Mouse (Mus musculus) liver, embryonic 15.5 days (tissue): ENCODE results near the gene Fbxo28. TPM values are rescaled to one million over a fixed set of nuclear protein-coding genes. Genes with fewer than 3 reads are reported as not detected.

Experiments
- ATAC-seq: fragments of 200-750 bp; cut with Nextera tagmentation; 2 replicates; pipeline ENCODE4 v1.8.0; 2017; ENCODE audit warnings: moderate number of reproducible peaks, mild to moderate bottlenecking, moderate library complexity; ENCODE audit not compliant: insufficient read depth
- H3K27ac ChIP-seq: fragments of 300-500 bp; sonication (generic); replicated peaks from 2 replicates; pipeline ENCODE4 v1.5.1; 2015; ENCODE audit warnings: mild to moderate bottlenecking, inconsistent platforms
- H3K27me3 ChIP-seq: fragments of 300-500 bp; sonication (generic); 2 replicates; pipeline ENCODE4 v1.6.1; 2015; ENCODE audit warnings: mild to moderate bottlenecking, inconsistent platforms
- H3K36me3 ChIP-seq: fragments of 300-500 bp; sonication (generic); replicated peaks from 2 replicates; pipeline ENCODE4 v1.6.1; 2015; ENCODE audit warnings: moderate library complexity, mild to moderate bottlenecking, inconsistent platforms
- H3K4me1 ChIP-seq: fragments of 300-500 bp; sonication (generic); replicated peaks from 2 replicates; pipeline ENCODE4 v1.6.1; 2015; ENCODE audit warnings: inconsistent platforms
- H3K4me2 ChIP-seq: fragments of 300-500 bp; sonication (generic); 2 replicates; pipeline ENCODE4 v1.6.1; 2015; ENCODE audit warnings: moderate library complexity, mild to moderate bottlenecking, inconsistent platforms
- H3K4me3 ChIP-seq: fragments of 300-500 bp; sonication (generic); replicated peaks from 2 replicates; pipeline ENCODE4 v1.5.1; 2015; ENCODE audit warnings: mild to moderate bottlenecking, inconsistent platforms
- H3K9ac ChIP-seq: fragments of 300-500 bp; sonication (generic); 2 replicates; pipeline ENCODE4 v1.6.1; 2015; ENCODE audit warnings: moderate library complexity, mild to moderate bottlenecking, inconsistent platforms
- H3K9me3 ChIP-seq: fragments of 300-500 bp; sonication (generic); replicated peaks from 2 replicates; pipeline ENCODE4 v1.6.1; 2016; ENCODE audit warnings: inconsistent platforms
- WGBS: fragments of 180-500 bp; shearing (Covaris S2); methylation state at CpG from one replicate; pipeline ENCODE4 v1.1.7; 2015; ENCODE audit warnings: mixed read lengths; ENCODE audit not compliant: insufficient replicate concordance; 5-methylcytosine and 5-hydroxymethylcytosine counted together
- polyA plus RNA-seq: library from polyadenylated mRNA; unstranded; fragments of >200 nt; fragmentation: Nextera tagmentation; extraction: Ambion mirVana; gene quantifications from 2 replicates; pipeline ENCODE4 v1.2.1, GENCODE M21; 2015

Fbxo28 gene
- polyA plus RNA-seq = 5.5 and 5.6 TPM in 2 replicates

DNA sequence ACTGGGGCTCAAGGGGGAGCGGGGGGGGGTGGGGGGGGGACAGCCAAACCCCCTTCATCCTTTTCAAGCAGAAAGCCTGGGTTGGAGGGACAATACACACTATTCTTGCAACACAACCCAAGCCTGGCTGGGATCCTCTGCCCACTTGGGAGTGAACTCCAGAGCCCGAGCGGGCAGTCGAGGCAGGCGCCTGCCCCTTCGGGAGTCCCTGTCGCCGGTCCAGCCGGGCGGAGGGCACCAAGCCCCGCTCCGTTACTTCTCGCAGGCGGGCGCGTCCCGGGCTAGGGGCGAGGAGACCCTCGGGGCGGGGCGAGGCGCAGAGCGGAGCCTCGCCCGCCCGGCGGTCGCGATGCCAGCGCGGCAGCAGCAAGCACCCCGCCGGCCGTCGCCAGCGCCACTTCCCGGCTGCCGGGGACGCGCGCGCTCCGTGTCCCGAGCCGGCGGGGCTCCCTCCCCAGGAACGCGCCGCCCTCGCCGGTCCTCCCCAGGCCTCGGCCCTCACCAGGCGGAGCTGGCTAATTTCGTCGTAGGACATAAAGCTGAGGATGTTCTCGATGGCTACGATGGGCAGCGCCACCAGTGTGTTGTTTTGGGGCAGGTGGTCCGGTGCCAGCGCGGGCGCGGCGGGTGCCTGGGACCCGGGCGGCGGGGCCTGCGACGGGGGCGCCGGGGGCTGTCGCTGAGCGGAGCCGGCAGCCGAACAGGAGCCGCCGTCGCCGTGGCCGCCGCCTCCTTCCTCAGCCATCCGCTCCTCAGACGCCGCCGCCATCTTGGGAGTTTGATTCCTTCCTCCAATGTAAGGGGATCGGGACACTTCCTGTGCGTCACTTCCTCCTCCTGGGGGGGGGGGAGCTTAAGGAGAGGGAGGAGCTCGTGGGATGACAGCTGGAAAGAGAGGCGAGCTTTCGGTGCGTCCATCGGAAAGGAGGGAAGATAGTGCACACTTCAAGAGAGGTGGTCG lies at the start of gene Fbxo28:
Gene Fbxo28 (minus strand): TSS at position 809 of the 961 bp plus-strand sequence.
- Histone ChIP-seq H3K4me3 (peak within 1 kb of the TSS; percentile 98), H3K36me3 (0 out of 2 replicates have a peak, but pooled peaks cover 6% of the 10 kb centered on the region), H3K9me3 (no peaks in the 10 kb centered on the region), H3K4me1 (peaks cover 30% of the 10 kb centered on the region), H3K27me3 (no peaks in the 10 kb centered on the region), H3K27ac (peak within 1 kb of the TSS; percentile 78), H3K4me2 (peak within 1 kb of the TSS; percentile 91), H3K9ac (peak within 1 kb of the TSS; percentile 92)
- under 1% methylated on average over 91 of the region's 93 CpGs for whole genome bisulfite sequencing
- peak; percentile 94 for ATAC-seq

DNA sequence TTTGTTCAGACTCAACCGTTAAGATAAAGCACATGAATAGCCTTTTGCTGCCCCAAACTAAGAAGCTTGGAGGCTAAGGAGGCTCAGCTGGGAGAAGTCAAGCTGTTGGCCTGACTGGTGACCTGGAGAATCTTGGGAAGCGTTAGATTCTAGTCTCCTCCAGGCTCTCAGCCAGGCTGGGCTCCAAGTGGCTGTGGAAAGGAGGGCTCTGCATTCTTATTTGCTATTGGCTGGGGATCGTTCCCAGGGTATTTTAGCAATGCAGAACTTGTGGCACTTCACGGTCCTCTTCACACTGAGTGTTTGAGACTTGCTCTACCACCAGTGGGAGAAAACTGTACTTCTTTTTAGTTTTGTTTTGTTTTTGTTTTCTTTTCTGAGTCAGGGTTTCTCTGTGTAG lies 47.3 kb upstream of the Fbxo28 start:
- no peak overlapping the region for H3K27ac ChIP-seq
- ATAC-seq = no peak
- WGBS = 49% methylated on average over 4 of the region's 4 CpGs

DNA sequence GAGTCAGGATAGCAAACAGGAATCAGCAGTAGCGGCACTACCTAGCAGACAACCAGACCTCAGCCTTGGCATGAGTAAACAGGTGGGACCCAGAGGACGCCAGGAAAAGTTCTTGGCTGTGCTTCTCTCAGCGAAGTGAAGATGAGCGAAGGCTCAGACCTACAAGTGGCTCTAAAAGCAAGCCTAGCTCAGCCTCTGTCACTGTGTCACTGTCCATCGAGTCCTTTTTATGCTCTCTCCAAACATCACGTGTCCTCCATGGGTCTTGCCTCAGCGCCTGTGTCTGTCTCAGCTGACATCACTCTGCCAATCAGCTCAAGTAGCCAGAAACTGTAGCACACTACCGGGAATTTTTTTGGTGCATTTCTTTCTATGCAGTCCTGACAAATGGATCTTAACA lies 45.0 kb upstream of the Fbxo28 start:
- H3K9me3 ChIP-seq = no peaks in the 10 kb centered on the region
- H3K27ac ChIP-seq = no peak overlapping the region
- no peak for ATAC-seq
- 65% methylated on average over 8 of the region's 8 CpGs for WGBS
- H3K4me1 ChIP-seq = no peaks in the 10 kb centered on the region
- no peaks in the 10 kb centered on the region for H3K36me3 ChIP-seq
- H3K27me3 ChIP-seq = no peaks in the 10 kb centered on the region
- H3K4me2 ChIP-seq = no peak overlapping the region
- H3K9ac ChIP-seq = no peak overlapping the region
- H3K4me3 ChIP-seq = no peak overlapping the region

More for the DNA sequence above, 47.3 kb upstream of the Fbxo28 start:
- H3K4me2 ChIP-seq = no peak overlapping the region
- H3K4me1 ChIP-seq = no peaks in the 10 kb centered on the region
- no peaks in the 10 kb centered on the region for H3K9me3 ChIP-seq
- H3K36me3 ChIP-seq = no peaks in the 10 kb centered on the region
- no peak overlapping the region for H3K4me3 ChIP-seq
- no peak overlapping the region for H3K9ac ChIP-seq
- H3K27me3 ChIP-seq = no peaks in the 10 kb centered on the region

DNA sequence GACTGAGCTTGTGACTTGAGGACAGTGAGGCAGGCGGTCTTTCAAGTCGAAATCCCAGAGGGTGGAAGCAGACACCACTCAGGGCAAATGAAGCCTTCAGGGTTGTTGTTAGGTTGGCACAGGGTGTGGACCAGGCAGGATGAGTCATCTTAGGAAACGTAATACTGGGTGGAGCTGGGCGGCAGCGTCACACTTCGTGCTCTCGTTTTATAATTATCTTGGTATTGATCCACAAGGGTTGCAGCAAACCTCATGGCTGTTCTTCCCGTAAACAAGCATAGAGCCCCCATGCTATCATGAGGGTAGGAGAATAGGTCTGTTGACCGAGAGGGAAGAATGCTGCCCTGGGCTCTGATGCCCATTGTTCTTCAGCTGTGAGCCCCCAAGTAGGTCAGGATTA lies 41.7 kb upstream of the Fbxo28 start:
- no peak for ATAC-seq
- Histone ChIP-seq H3K27ac (no peak overlapping the region), H3K4me2 (no peak overlapping the region), H3K4me1 (no peaks in the 10 kb centered on the region), H3K9ac (no peak overlapping the region), H3K27me3 (no peaks in the 10 kb centered on the region), H3K36me3 (no peaks in the 10 kb centered on the region), H3K4me3 (no peak overlapping the region), H3K9me3 (no peaks in the 10 kb centered on the region)
- 48% methylated on average over 9 of the region's 9 CpGs for WGBS

DNA sequence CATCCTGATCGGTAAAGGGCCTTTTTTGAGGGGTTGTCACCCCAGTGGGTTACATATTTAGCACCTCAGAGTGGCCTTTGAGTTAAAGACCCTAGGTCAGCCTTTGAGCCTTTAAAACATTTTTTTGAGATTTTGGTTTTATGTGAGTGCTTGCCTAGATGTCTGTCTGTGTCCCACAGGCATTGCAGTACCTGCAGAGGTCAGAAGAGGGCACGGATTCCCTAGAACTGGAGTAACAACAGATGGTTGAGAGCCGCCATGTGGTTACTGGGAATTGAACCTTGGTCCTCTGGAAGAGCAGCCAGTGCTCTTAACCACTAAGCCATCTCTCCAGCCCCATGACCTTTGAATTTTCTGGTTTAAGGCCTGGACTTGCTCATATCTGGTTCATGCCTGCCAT lies 39.9 kb upstream of the Fbxo28 start:
- no peak overlapping the region for H3K27ac ChIP-seq
- no peaks in the 10 kb centered on the region for H3K9me3 ChIP-seq
- no peaks in the 10 kb centered on the region; the same call in 1 of the 2 replicates for H3K27me3 ChIP-seq
- WGBS = 47% methylated on average over 3 of the region's 3 CpGs
- no peak for ATAC-seq
- no peaks in the 10 kb centered on the region for H3K36me3 ChIP-seq
- H3K9ac ChIP-seq = no peak overlapping the region
- no peaks in the 10 kb centered on the region for H3K4me1 ChIP-seq
- H3K4me2 ChIP-seq = no peak overlapping the region
- no peak overlapping the region for H3K4me3 ChIP-seq

DNA sequence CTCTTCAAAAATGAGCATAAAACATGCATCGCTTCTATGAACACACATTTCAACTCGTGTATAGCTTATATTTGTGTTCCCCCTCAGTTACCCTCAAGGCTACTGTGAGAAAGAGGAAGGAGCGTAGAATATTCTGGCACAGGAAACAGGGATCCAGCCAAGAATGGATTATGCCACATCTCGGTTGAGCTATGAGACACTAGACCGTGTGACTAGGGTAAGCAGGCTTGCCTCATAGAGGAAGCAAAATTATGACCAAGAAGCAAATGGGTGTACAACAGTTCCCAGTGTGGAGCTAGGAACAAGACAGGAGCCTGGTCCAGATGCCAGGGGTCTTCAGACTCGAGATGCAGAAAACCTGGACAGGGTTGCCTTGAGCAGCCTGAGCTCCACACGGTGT lies 39.3 kb upstream of the Fbxo28 start:
- Histone ChIP-seq H3K27me3 (peaks cover 4% of the 10 kb centered on the region; the same call in 1 of the 2 replicates), H3K4me1 (no peaks in the 10 kb centered on the region), H3K9me3 (no peaks in the 10 kb centered on the region), H3K9ac (no peak overlapping the region), H3K4me3 (no peak overlapping the region), H3K36me3 (no peaks in the 10 kb centered on the region), H3K27ac (no peak overlapping the region), H3K4me2 (no peak overlapping the region)
- WGBS = 44% methylated on average over 7 of the region's 7 CpGs
- ATAC-seq = no peak

DNA sequence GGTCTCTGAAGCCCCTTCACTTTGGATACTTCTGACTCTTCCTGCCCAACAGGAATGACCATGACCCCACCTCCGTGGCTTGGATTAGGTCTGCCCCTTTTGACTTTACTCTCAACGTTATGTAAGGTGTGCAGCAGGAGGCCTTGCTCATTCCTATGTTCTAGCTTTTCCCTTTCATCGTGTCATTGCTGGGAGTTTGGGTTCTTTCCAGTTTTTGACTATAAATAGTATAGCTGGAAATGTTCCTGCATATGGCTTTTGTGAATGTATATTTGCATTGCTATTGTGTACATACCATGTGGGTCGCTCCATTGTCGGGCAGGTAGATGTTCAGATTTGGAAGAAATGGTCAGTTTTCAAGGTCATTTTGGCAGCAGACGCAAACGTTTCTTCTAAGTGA lies 37.4 kb upstream of the Fbxo28 start:
- 70% methylated on average over 7 of the region's 7 CpGs for WGBS
- H3K9ac ChIP-seq = no peak overlapping the region
- H3K4me1 ChIP-seq = no peaks in the 10 kb centered on the region
- ATAC-seq = no peak
- no peaks in the 10 kb centered on the region for H3K36me3 ChIP-seq
- no peak overlapping the region for H3K4me2 ChIP-seq
- peaks cover 10% of the 10 kb centered on the region; the same call in 1 of the 2 replicates for H3K27me3 ChIP-seq
- H3K9me3 ChIP-seq = no peaks in the 10 kb centered on the region
- no peak overlapping the region for H3K27ac ChIP-seq
- no peak overlapping the region for H3K4me3 ChIP-seq

DNA sequence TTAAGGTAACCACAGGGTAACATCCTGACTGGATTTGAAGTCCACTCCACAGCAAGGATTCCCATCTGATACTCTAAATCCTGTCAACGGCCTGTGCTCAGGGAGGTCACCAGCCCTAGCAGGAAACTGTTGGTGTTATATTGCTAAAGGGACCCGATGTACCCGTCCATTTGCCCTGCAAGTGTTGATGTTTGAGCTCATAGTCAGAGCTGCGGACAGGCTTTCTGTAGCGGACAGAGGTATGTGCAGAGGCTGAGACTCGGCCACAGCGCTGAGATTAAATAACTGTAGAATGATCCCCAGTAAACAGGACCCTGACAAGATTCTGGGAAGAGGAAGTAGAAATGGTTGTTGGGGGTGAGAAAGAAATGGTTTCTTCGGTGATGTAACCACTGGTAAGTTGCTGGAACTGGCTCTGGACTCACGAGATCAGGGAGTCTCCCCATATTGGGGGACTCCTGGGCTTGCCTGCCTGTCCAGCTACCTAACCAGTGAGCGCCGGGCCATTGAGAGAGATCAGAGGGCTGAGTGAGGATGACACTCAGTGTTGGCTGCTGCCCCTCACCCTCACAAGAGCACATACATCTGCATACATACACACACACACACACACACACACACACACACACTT lies 36.9 kb upstream of the Fbxo28 start:
- Histone ChIP-seq H3K4me1 (no peaks in the 10 kb centered on the region), H3K36me3 (no peaks in the 10 kb centered on the region), H3K27me3 (peaks cover 12% of the 10 kb centered on the region; the same call in 1 of the 2 replicates), H3K27ac (no peak overlapping the region), H3K9me3 (no peaks in the 10 kb centered on the region), H3K4me3 (no peak overlapping the region), H3K4me2 (no peak overlapping the region), H3K9ac (no peak overlapping the region)
- WGBS = 52% methylated on average over 11 of the region's 11 CpGs
- no peak for ATAC-seq

DNA sequence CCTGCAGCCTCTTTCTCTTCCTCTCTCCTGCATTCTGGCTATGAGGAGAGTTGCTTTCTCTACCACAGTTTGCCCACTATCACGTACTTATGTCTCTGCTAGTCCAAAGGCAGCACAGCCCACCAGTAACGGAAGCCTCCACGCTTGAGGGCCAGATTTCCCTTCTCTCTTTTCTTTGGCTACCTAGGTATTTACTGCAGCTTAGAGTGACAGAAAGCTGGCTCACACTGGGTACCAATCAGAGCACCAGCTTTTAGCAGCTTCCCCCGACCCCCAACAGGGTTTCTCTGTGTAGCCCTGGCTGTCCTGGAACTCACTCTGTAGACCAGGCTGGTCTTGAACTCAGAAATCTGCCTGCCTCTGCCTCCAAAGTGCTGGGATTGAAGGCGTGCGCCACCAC lies 36.1 kb upstream of the Fbxo28 start:
- Histone ChIP-seq H3K27me3 (peaks cover 12% of the 10 kb centered on the region; the same call in 1 of the 2 replicates), H3K9ac (no peak overlapping the region), H3K4me2 (no peak overlapping the region), H3K4me1 (no peaks in the 10 kb centered on the region), H3K36me3 (no peaks in the 10 kb centered on the region), H3K9me3 (no peaks in the 10 kb centered on the region), H3K4me3 (no peak overlapping the region), H3K27ac (no peak overlapping the region)
- 72% methylated on average over 6 of the region's 6 CpGs for WGBS
- no peak for ATAC-seq

DNA sequence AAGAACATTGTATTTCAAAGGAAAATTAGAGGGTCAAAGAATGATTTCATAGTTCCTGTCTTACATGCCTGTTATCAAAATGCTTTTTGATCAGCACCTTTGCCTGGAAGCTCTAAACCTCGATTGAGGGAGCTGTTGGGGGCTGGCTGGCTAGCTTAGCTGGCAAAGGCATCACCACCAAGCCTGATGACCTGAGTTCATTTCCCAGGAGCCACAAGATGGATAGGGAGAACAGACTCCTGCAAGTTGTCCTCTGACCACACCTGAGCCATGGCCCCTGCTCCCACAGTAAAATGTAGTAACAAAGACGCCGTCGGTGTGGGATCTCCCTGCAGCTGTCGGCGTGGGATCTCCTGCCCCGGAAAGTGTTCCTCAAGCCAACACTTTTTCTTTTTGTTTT lies 35.4 kb upstream of the Fbxo28 start:
- Histone ChIP-seq H3K36me3 (no peaks in the 10 kb centered on the region), H3K9me3 (no peaks in the 10 kb centered on the region), H3K9ac (no peak overlapping the region), H3K27ac (no peak overlapping the region), H3K4me1 (no peaks in the 10 kb centered on the region), H3K4me3 (no peak overlapping the region), H3K4me2 (no peak overlapping the region), H3K27me3 (peaks cover 16% of the 10 kb centered on the region; the same call in 1 of the 2 replicates)
- ATAC-seq = no peak
- WGBS = 81% methylated on average over 7 of the region's 7 CpGs

DNA sequence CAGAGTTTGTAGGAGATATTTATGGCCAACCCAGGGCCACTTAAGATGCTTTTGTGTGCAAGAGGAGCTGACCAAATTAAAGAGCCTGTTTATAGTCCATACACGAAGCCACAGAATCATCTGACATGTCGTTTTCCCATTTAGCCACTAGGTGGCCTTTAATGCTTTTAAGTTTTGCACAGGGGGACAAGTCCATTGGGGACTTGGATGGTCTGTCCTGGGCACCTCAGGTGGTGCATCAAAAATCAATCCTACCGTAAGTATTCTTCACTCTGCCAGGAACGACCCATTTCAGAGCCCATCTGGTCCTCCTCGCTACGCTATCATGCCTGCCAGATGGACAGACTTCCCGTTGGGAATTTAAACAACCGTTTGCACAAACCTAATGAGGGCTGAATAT lies 34.8 kb upstream of the Fbxo28 start:
- Histone ChIP-seq H3K4me1 (no peaks in the 10 kb centered on the region), H3K36me3 (no peaks in the 10 kb centered on the region), H3K27me3 (peaks cover 20% of the 10 kb centered on the region; the same call in 1 of the 2 replicates), H3K4me3 (no peak overlapping the region), H3K4me2 (no peak overlapping the region), H3K9me3 (no peaks in the 10 kb centered on the region), H3K27ac (no peak overlapping the region), H3K9ac (no peak overlapping the region)
- 33% methylated on average over 8 of the region's 8 CpGs for WGBS
- no peak for ATAC-seq
